Mouse (Mus musculus) heart, embryonic 16.5 days (tissue): ENCODE results near the gene Arhgap8. TPM values are rescaled to one million over a fixed set of nuclear protein-coding genes. Genes with fewer than 3 reads are reported as not detected.

Experiments
- ATAC-seq: fragments of 200-750 bp; cut with Nextera tagmentation; replicated peaks from 2 replicates; pipeline ENCODE4 v1.8.0; 2017; ENCODE audit warnings: moderate number of reproducible peaks; ENCODE audit not compliant: insufficient read depth, low FRiP score; ENCODE audit errors: extremely low read depth
- H3K27ac ChIP-seq: fragments of 300-500 bp; sonication (generic); 2 replicates; pipeline ENCODE4 v1.5.1; 2014; ENCODE audit warnings: mild to moderate bottlenecking, low read length, control low read depth, moderate library complexity
- H3K27me3 ChIP-seq: fragments of 300-500 bp; sonication (generic); 2 replicates; pipeline ENCODE4 v1.6.1; 2014; ENCODE audit warnings: low read length, mixed read lengths; ENCODE audit not compliant: control insufficient read depth, insufficient read depth
- H3K36me3 ChIP-seq: fragments of 300-500 bp; sonication (generic); 2 replicates; pipeline ENCODE4 v1.6.1; 2014; ENCODE audit not compliant: control insufficient read depth, insufficient read depth
- H3K4me1 ChIP-seq: fragments of 300-500 bp; sonication (generic); 2 replicates; pipeline ENCODE4 v1.6.1; 2014; ENCODE audit warnings: low read length, mixed read lengths; ENCODE audit not compliant: control insufficient read depth, insufficient read depth
- H3K4me2 ChIP-seq: fragments of 300-500 bp; sonication (generic); 2 replicates; pipeline ENCODE4 v1.6.1; 2014; ENCODE audit warnings: low read depth, mild to moderate bottlenecking, control low read depth, low read length
- H3K4me3 ChIP-seq: fragments of 300-500 bp; sonication (generic); 2 replicates; pipeline ENCODE4 v1.5.1; 2014; ENCODE audit warnings: mild to moderate bottlenecking, control low read depth, low read length
- H3K9ac ChIP-seq: fragments of 300-500 bp; sonication (generic); 2 replicates; pipeline ENCODE4 v1.6.1; 2014; ENCODE audit warnings: low read length, control low read depth
- H3K9me3 ChIP-seq: fragments of 300-500 bp; sonication (generic); replicated peaks from 2 replicates; pipeline ENCODE4 v1.6.1; 2016; ENCODE audit warnings: low read length; ENCODE audit not compliant: control insufficient read depth
- WGBS: fragments of 180-500 bp; shearing (Covaris S2); extraction: QIAGEN DNeasy Blood & Tissue Kit; methylation state at CpG from one replicate; pipeline ENCODE4 v1.1.7; 2014; 5-methylcytosine and 5-hydroxymethylcytosine counted together
- polyA plus RNA-seq: library from polyadenylated mRNA; unstranded; fragments of >200 nt; fragmentation: Nextera tagmentation; extraction: Ambion mirVana; gene quantifications from 2 replicates; pipeline ENCODE4 v1.2.1, GENCODE M21; 2015

The Arhgap8 gene
- polyA plus RNA-seq, 1 experiment from 2014 or later = 10.1 TPM

DNA sequence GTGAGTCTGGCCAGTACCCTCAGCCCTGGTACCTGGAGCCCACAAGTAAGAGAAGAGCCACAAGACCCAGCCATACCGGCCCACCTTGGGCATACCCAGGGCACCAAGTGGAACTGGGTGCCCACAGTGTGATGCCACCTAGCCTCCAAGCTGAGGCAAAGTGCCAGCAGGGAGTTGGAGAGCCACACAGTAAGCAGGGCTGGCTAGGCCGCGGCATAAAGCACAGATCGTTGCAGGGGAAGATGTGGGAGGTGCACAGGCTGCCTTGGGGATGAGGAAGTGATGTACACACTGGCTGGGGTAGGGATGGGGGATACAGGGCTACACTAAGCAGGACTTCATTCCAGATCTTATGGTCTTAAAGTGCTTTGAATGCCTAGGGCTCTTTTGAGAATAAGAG, 101.0 kb downstream of the Arhgap8 start:
- no peaks in the 10 kb centered on the region for H3K4me1 ChIP-seq
- no peak overlapping the region for H3K4me3 ChIP-seq
- no peaks in the 10 kb centered on the region for H3K36me3 ChIP-seq
- ATAC-seq = no peak
- WGBS = 80% methylated on average over 4 of the region's 4 CpGs
- no peak overlapping the region for H3K4me2 ChIP-seq
- no peak overlapping the region for H3K9ac ChIP-seq
- no peaks in the 10 kb centered on the region for H3K27me3 ChIP-seq
- H3K27ac ChIP-seq = no peak overlapping the region
- H3K9me3 ChIP-seq = 0 out of 2 replicates have a peak, but pooled peaks cover 4% of the 10 kb centered on the region

Other genes starting within 250 kb of the Arhgap8 start
- 9.7 and 9.9 TPM in 2 replicates for gene Rtl6, start 162.2 kb upstream of the Arhgap8 start, polyA plus RNA-seq
- 11.3 and 14.8 TPM in 2 replicates for gene Prr5, start 50.4 kb upstream of the Arhgap8 start, polyA plus RNA-seq
- 0.05 and 0.55 TPM in 2 replicates for gene Phf21b, start 136.0 kb downstream of the Arhgap8 start, polyA plus RNA-seq
- 0.52 and 0.56 TPM in 2 replicates for gene Gm29666, start 200.0 kb downstream of the Arhgap8 start, polyA plus RNA-seq
- 18.7 and 20.6 TPM in 2 replicates for gene Nup50, start 203.4 kb downstream of the Arhgap8 start, polyA plus RNA-seq